8 mouse cellular contexts compared by ENCODE assay signal in the genomic region with DNA sequence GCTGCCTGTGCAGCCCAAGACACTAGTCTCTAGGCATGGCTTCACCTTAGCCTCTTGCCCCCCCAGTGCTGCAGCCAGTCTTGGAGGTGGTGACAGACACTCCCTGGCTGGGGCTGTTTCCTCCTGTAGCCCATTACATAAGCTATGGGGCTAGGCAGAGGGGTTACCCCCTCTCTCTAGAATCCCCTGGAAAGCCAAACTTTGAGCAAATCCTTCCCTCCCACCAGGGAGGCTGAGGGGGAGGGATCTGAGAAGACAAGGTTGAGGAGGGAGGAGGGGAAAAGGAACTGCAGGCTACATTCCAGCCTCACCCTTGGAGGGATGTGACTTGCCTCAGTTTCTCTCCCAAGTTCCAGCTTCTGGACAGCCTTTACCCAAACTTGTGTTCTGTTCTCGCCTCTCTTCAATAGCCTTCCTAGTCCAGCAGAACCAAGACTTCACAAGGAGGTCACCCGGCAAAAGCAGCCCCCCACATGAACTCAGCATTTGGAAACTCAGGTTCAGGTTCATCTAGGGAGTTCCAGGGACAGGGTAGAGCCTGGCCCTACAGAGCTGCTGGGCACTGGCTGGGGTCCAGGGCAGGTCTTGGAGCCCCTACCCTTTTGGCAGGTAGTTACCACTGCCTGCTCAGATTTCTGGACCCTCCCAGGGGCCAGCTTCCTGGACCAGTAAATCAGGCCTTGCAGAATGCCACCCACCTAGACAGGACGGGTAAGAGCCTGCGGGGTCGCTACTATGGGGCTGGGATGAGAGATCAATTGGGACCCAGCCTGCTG. TPM values are rescaled to one million over a fixed set of nuclear protein-coding genes. Genes with fewer than 3 reads are reported as not detected.
DNase-seq lines count a peak whose midpoint lies in the region; ATAC-seq and TF ChIP-seq lines count a peak whose summit lies in the region.

No protein-coding gene starts in this region.

- ATAC-seq in frontal cortex, adult (ENCODE audit: low TSS enrichment): peak; percentile 10; the same call in 1 of the 2 replicates
- peak; percentile 1; the same call in 1 of the 2 replicates for ATAC-seq in forebrain, postnatal 0 days
- no peak; the same call in 1 of the 2 replicates for ATAC-seq in midbrain, embryonic 11.5 days (ENCODE audit: low FRiP score)

- 14% methylated on average over 5 of the region's 5 CpGs for WGBS in forebrain, postnatal 0 days
- 10% methylated on average over 5 of the region's 5 CpGs for WGBS in midbrain, embryonic 11.5 days
- 16% methylated on average over 5 of the region's 5 CpGs for WGBS in thymus, adult 2 months

- peak overlapping the region; percentile 71 for H3K9ac ChIP-seq in forebrain, postnatal 0 days
- peak overlapping the region; percentile 54 for H3K9ac ChIP-seq in midbrain, embryonic 11.5 days (ENCODE audit: low read length)

- H3K4me2 ChIP-seq in forebrain, postnatal 0 days (ENCODE audit: low read depth): peak overlapping the region; percentile 83
- H3K4me2 ChIP-seq in midbrain, embryonic 11.5 days: peak overlapping the region; percentile 51

- peaks cover 24% of the 10 kb centered on the region for H3K4me1 ChIP-seq in forebrain, postnatal 0 days (ENCODE audit: insufficient read depth)
- H3K4me1 ChIP-seq in midbrain, embryonic 11.5 days (ENCODE audit: control insufficient read depth, insufficient read depth, low read length): peaks cover 12% of the 10 kb centered on the region
- no peaks in the 10 kb centered on the region for H3K4me1 ChIP-seq in thymus, adult 2 months (replicated peaks; ENCODE audit: control insufficient read depth, insufficient read depth, low read length)

- no peak for TF ChIP-seq CTCF in forebrain, postnatal 0 days (IDR thresholded peaks at IDR 0.05; ENCODE audit: low read depth)
- no peak for TF ChIP-seq CTCF in thymus, adult 2 months (IDR thresholded peaks at IDR 0.05; ENCODE audit: borderline replicate concordance, control insufficient read depth, extremely low read depth, insufficient read depth, low read length, poor library complexity)

- peak overlapping the region; percentile 83 for H3K27ac ChIP-seq in forebrain, postnatal 0 days (ENCODE audit: low read depth, low read length)
- H3K27ac ChIP-seq in midbrain, embryonic 11.5 days (ENCODE audit: low read depth, low read length): peak overlapping the region; percentile 35; the same call in 1 of the 2 replicates
- no peak overlapping the region for H3K27ac ChIP-seq in thymus, adult 2 months (ENCODE audit: control insufficient read depth, insufficient read depth, low read length)

- H3K4me3 ChIP-seq in forebrain, postnatal 0 days (ENCODE audit: low read depth, low read length): peak overlapping the region; percentile 52
- H3K4me3 ChIP-seq in midbrain, embryonic 11.5 days (ENCODE audit: low read depth, low read length): peak overlapping the region; percentile 33
- no peak overlapping the region for H3K4me3 ChIP-seq in thymus, adult 2 months (ENCODE audit: control insufficient read depth, insufficient read depth, low read length)

- no peaks in the 10 kb centered on the region for H3K27me3 ChIP-seq in forebrain, postnatal 0 days (ENCODE audit: insufficient read depth, low read length)
- peaks cover 21% of the 10 kb centered on the region for H3K27me3 ChIP-seq in midbrain, embryonic 11.5 days (ENCODE audit: control insufficient read depth, insufficient read depth, low read length)
- H3K27me3 ChIP-seq in thymus, adult 2 months (ENCODE audit: control insufficient read depth, insufficient read depth, low read length): peaks cover 9% of the 10 kb centered on the region; the same call in 1 of the 2 replicates

- no peak for TF ChIP-seq POLR2A in thymus, adult 2 months (IDR thresholded peaks at IDR 0.05; ENCODE audit: control insufficient read depth, extremely low read depth, insufficient read depth, low read length, poor library complexity)

- no peaks in the 10 kb centered on the region for H3K36me3 ChIP-seq in forebrain, postnatal 0 days (ENCODE audit: insufficient read depth)
- no peaks in the 10 kb centered on the region for H3K36me3 ChIP-seq in midbrain, embryonic 11.5 days (ENCODE audit: control insufficient read depth, insufficient read depth, low read length)
- no peaks in the 10 kb centered on the region for H3K36me3 ChIP-seq in thymus, adult 2 months (ENCODE audit: control insufficient read depth, insufficient read depth, low read length)

- DNase-seq in frontal cortex, adult 2 months (ENCODE audit: extremely low spot score in 1 of 2, low spot score in 1 of 2): no peak
- DNase-seq in cerebellum, adult 9-10 months: peak; percentile 73
- no peak for DNase-seq in forebrain, postnatal 0 days
- DNase-seq in midbrain, embryonic 11.5 days (ENCODE audit: low spot score, missing footprints): no peak
- DNase-seq in adrenal gland, postnatal 10 days: no peak
- no peak for DNase-seq in thymus, adult 2 months
- DNase-seq in layer of hippocampus, postnatal 10 days (ENCODE audit: low spot score in 2 of 2): no peak

- H3K9me3 ChIP-seq in forebrain, postnatal 0 days (ENCODE audit: low read length): no peaks in the 10 kb centered on the region
- no peaks in the 10 kb centered on the region for H3K9me3 ChIP-seq in midbrain, embryonic 11.5 days (ENCODE audit: control insufficient read depth, low read length)

RNA-seq across cellular contexts. Expression of a gene that starts 1.0 kb away (rescaled TPM):
- 35.6 and 39.8 TPM in 2 replicates for polyA plus RNA-seq in frontal cortex, adult 2 months (2012; rRNA removed)
- total RNA-seq in forebrain, postnatal 0 days (2014; rRNA removed): 101 and 104 TPM in 2 replicates
- polyA plus RNA-seq in forebrain, postnatal 0 days (2015; fragmentation: Nextera tagmentation; extraction: Ambion mirVana): 41.0 and 43.9 TPM in 2 replicates
- 30.9 and 31.4 TPM in 2 replicates for polyA plus RNA-seq in midbrain, embryonic 11.5 days (2014; fragmentation: Nextera tagmentation; extraction: Ambion mirVana)
- under 1 TPM; 0.42 to 0.58 TPM for total RNA-seq in adrenal gland, postnatal 10 days (2021)
- 0.80 and 0.91 TPM in 2 replicates for polyA plus RNA-seq in thymus, adult 2 months (2012; rRNA removed)
- total RNA-seq in layer of hippocampus, postnatal 10 days (2021): 10 to 100 TPM; 72.1 to 76.2 TPM

RNA-seq across cellular contexts. Expression of a gene that starts 36.0 kb away (rescaled TPM):
- 5.1 and 6.4 TPM in 2 replicates for polyA plus RNA-seq in frontal cortex, adult 2 months (2012; rRNA removed)
- total RNA-seq in forebrain, postnatal 0 days (2014; rRNA removed): 1.6 and 3.0 TPM in 2 replicates
- polyA plus RNA-seq in forebrain, postnatal 0 days (2015; fragmentation: Nextera tagmentation; extraction: Ambion mirVana): 0.49 and 0.90 TPM in 2 replicates
- polyA plus RNA-seq in midbrain, embryonic 11.5 days (2014; fragmentation: Nextera tagmentation; extraction: Ambion mirVana): 0.86 and 1.5 TPM in 2 replicates
- total RNA-seq in adrenal gland, postnatal 10 days (2021): 1 to 10 TPM; 2.6 to 3.8 TPM
- polyA plus RNA-seq in thymus, adult 2 months (2012; rRNA removed): 4.9 and 5.5 TPM in 2 replicates
- total RNA-seq in layer of hippocampus, postnatal 10 days (2021): 1 to 10 TPM; 1.7 to 3.1 TPM

Comparison
In these comparisons a context has a peak if more than half of its experiments do, and no peak if none do; other contexts are left out.
1. RNA of a gene that starts 1.0 kb away (polyA plus RNA-seq): 41.0 to 43.9 TPM in forebrain, postnatal 0 days, 35.6 to 39.8 TPM in frontal cortex, adult 2 months and 30.9 to 31.4 TPM in midbrain, embryonic 11.5 days; 0.80 to 0.91 TPM in thymus, adult 2 months; every median in the first group is over 10 times any median in the second.